Mouse (Mus musculus): ENCODE data around the gene Adamtsl2. TPM values are rescaled to one million over a fixed set of nuclear protein-coding genes. Genes with fewer than 3 reads are reported as not detected.

The Adamtsl2 gene
- polyA plus RNA-seq, 1 experiment from 2014 or later, result 9.0 TPM

DNA sequence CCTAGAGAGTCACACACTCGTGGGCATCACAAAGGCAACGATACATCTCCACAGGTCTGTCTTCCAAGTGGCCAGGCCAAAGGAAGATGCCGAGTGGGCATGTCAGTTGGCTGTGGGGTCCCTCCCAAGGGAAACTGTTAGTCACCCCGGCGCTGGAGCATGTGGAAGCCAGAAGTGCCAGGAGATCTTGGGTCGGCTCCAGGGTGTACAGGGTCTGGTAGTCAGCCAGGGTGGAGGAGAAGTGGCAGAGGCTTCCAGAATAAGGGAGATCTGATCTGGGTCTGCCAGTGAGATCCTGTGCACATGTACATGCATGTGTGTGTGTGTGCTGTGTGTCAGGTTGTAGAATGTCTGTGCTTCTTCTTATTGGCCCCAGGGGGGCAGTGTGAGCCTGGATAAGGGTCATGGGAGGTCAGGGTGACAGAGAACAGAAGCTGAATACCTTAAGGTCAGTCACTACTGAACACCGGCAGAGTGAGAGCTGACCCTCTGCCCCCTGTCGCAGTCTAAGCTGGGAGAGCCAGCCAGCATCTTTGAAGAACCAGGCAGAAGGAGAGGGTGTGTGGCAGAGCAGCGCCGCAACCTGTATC, 1.4 kb upstream of the Adamtsl2 start:
- H3K4me3 ChIP-seq, result no peak overlapping the region
- H3K36me3 ChIP-seq, result no peaks in the 10 kb centered on the region
- no peaks in the 10 kb centered on the region for H3K9me3 ChIP-seq (replicated peaks)
- H3K4me2 ChIP-seq (replicated peaks), result no peak overlapping the region
- no peak overlapping the region for H3K9ac ChIP-seq
- no peak for ATAC-seq (ENCODE audit: low FRiP score)
- 65% methylated on average over 10 of the region's 10 CpGs for WGBS
- peaks cover 32% of the 10 kb centered on the region for H3K4me1 ChIP-seq
- H3K27me3 ChIP-seq, result peaks cover 13% of the 10 kb centered on the region; the same call in 1 of the 2 replicates
- H3K27ac ChIP-seq, result no peak overlapping the region

- Histone ChIP-seq H3K9ac (no peak overlapping the region), H3K4me3 (no peak overlapping the region), H3K4me2 (replicated peaks) (no peak overlapping the region), H3K36me3 (no peaks in the 10 kb centered on the region), H3K9me3 (replicated peaks) (no peaks in the 10 kb centered on the region), H3K27ac (no peak overlapping the region), H3K27me3 (peaks cover 13% of the 10 kb centered on the region; the same call in 1 of the 2 replicates), H3K4me1 (peaks cover 32% of the 10 kb centered on the region)
- ATAC-seq (ENCODE audit: low FRiP score), result 0 out of 2 replicates have a peak, but pooled peaks have one; percentile 6
- 32% methylated on average over 2 of the region's 2 CpGs for WGBS
Observed at GRCm38 (mm10) chr2:27078312-27078711, 867 bp upstream of the Adamtsl2 start.

- H3K4me1 ChIP-seq, result peaks cover 33% of the 10 kb centered on the region
- ATAC-seq (ENCODE audit: low FRiP score), result peak; percentile 55
- no peak overlapping the region for H3K9ac ChIP-seq
- WGBS, result 60% methylated on average over 2 of the region's 2 CpGs
- no peaks in the 10 kb centered on the region for H3K9me3 ChIP-seq (replicated peaks)
- H3K36me3 ChIP-seq, result no peaks in the 10 kb centered on the region
- H3K27ac ChIP-seq, result peak overlapping the region; percentile 71
- peak overlapping the region; percentile 33 for H3K4me2 ChIP-seq (replicated peaks)
- H3K4me3 ChIP-seq, result peak overlapping the region; percentile 1; the same call in 1 of the 2 replicates
- H3K27me3 ChIP-seq, result peaks cover 13% of the 10 kb centered on the region; the same call in 1 of the 2 replicates
Observed at GRCm38 (mm10) chr2:27079649-27080048, 470 bp downstream of the Adamtsl2 start.

DNA sequence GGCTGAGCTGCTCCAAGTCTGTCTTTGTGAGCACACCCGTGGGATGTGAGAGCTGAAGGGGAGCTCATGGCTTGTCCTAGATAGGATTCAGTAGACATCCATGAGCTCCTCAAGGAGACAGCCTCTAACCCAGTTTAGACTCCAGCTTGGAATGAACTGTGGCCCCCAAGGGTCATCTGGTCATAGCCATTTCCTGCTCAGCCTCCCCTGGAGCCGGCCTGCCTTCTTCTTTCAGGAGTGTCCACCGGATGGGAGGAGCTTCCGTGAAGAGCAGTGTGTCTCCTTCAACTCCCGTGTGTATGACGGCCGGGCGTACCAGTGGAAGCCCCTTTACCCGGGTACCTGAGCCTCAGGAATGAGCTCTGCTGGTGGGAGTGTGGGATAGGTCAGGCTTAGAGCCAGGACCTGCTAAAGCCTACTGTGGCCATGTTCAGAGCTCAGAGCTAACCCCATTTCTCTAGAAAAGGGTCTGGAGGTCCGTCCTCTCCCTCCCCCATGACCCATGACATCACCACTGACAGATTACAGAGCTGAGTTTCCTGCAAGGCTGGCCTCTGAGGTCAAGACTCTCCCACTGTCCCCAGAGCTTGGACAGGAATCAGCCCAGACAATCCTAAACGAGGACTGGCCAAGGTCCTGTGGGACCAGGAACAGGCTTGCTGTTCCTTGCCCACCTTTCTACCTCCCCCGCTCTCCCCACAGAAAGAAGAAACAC, 4.7 kb downstream of the Adamtsl2 start:
- no peak overlapping the region for H3K27ac ChIP-seq
- no peak for ATAC-seq (ENCODE audit: low FRiP score)
- H3K4me3 ChIP-seq, result no peak overlapping the region
- H3K36me3 ChIP-seq, result no peaks in the 10 kb centered on the region
- no peaks in the 10 kb centered on the region for H3K9me3 ChIP-seq (replicated peaks)
- no peak overlapping the region for H3K9ac ChIP-seq
- H3K27me3 ChIP-seq, result peaks cover 8% of the 10 kb centered on the region; the same call in 1 of the 2 replicates
- WGBS, result 77% methylated on average over 12 of the region's 12 CpGs
- H3K4me2 ChIP-seq (replicated peaks), result no peak overlapping the region
- H3K4me1 ChIP-seq, result peaks cover 20% of the 10 kb centered on the region

GRCm38 (mm10) chr2:27084963-27085362, 5.8 kb downstream of the Adamtsl2 start:
- ATAC-seq (ENCODE audit: low FRiP score), result no peak
- whole genome bisulfite sequencing, result 53% methylated on average over 8 of the region's 8 CpGs
- H3K4me2 ChIP-seq (replicated peaks), result no peak overlapping the region
- no peak overlapping the region for H3K4me3 ChIP-seq
- H3K9ac ChIP-seq, result no peak overlapping the region
- no peak overlapping the region for H3K27ac ChIP-seq
- H3K27me3 ChIP-seq, result peaks cover 3% of the 10 kb centered on the region; the same call in 1 of the 2 replicates
- no peaks in the 10 kb centered on the region for H3K36me3 ChIP-seq
- peaks cover 9% of the 10 kb centered on the region for H3K4me1 ChIP-seq
- no peaks in the 10 kb centered on the region for H3K9me3 ChIP-seq (replicated peaks)

GRCm38 (mm10) chr2:27085801-27086200, 6.6 kb downstream of the Adamtsl2 start:
- no peak for ATAC-seq (ENCODE audit: low FRiP score)
- H3K27me3 ChIP-seq, result no peaks in the 10 kb centered on the region
- WGBS, result 50% methylated on average over 2 of the region's 2 CpGs

GRCm38 (mm10) chr2:27086483-27087010, 7.4 kb downstream of the Adamtsl2 start:
- Histone ChIP-seq H3K4me1 (0 out of 2 replicates have a peak, but pooled peaks cover 5% of the 10 kb centered on the region), H3K4me2 (replicated peaks) (no peak overlapping the region), H3K27me3 (no peaks in the 10 kb centered on the region), H3K4me3 (no peak overlapping the region), H3K27ac (no peak overlapping the region), H3K9me3 (replicated peaks) (no peaks in the 10 kb centered on the region), H3K9ac (no peak overlapping the region), H3K36me3 (no peaks in the 10 kb centered on the region)
- WGBS, result 88% methylated on average over 4 of the region's 4 CpGs
- no peak for ATAC-seq (ENCODE audit: low FRiP score)

More at GRCm38 (mm10) chr2:27085801-27086200, 6.6 kb downstream of the Adamtsl2 start:
- Histone ChIP-seq H3K27ac (no peak overlapping the region), H3K4me1 (0 out of 2 replicates have a peak, but pooled peaks cover 5% of the 10 kb centered on the region), H3K36me3 (no peaks in the 10 kb centered on the region), H3K4me3 (no peak overlapping the region), H3K9ac (no peak overlapping the region), H3K9me3 (replicated peaks) (no peaks in the 10 kb centered on the region), H3K4me2 (replicated peaks) (no peak overlapping the region)

GRCm38 (mm10) chr2:27087581-27087980, 8.4 kb downstream of the Adamtsl2 start:
- Histone ChIP-seq H3K4me1 (0 out of 2 replicates have a peak, but pooled peaks cover 5% of the 10 kb centered on the region), H3K9me3 (replicated peaks) (no peaks in the 10 kb centered on the region), H3K4me3 (no peak overlapping the region), H3K27ac (no peak overlapping the region), H3K4me2 (replicated peaks) (no peak overlapping the region), H3K27me3 (no peaks in the 10 kb centered on the region), H3K36me3 (no peaks in the 10 kb centered on the region), H3K9ac (no peak overlapping the region)
- WGBS, result 91% methylated on average over 5 of the region's 5 CpGs
- no peak for ATAC-seq (ENCODE audit: low FRiP score)

DNA sequence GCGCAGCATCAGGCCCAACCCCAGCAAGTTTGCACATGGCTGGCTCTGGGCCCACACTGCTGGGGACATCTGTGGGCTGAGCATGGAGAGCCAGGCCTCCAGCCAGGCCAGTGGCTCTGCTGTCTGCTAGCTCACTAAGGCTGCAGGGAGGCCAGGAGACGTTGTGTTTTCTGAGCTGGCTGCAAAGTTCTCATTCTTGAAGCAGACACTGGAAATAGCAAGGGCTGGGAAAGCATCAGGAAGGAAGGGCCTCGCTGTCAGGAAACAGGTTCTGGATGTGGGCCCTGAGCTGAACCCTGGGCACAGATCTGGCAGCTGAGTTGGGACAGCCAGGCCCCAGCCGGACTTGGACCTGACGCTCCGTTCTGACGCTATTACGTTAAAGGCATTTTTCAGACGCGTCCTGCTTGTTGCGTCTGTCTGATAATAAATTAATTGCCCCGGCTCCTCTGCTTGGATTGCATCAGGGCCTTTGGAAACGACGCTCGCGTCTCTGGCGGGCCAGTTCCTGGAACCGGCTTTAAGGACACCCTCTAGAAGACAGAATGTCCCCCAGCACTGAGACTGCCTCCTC, 9.0 kb downstream of the Adamtsl2 start:
- no peak overlapping the region for H3K4me3 ChIP-seq
- ATAC-seq (ENCODE audit: low FRiP score), result no peak
- H3K9ac ChIP-seq, result no peak overlapping the region
- H3K4me2 ChIP-seq (replicated peaks), result no peak overlapping the region
- 0 out of 2 replicates have a peak, but pooled peaks cover 5% of the 10 kb centered on the region for H3K4me1 ChIP-seq
- WGBS, result 82% methylated on average over 18 of the region's 18 CpGs
- no peaks in the 10 kb centered on the region for H3K36me3 ChIP-seq
- H3K27ac ChIP-seq, result no peak overlapping the region
- H3K27me3 ChIP-seq, result no peaks in the 10 kb centered on the region
- no peaks in the 10 kb centered on the region for H3K9me3 ChIP-seq (replicated peaks)

GRCm38 (mm10) chr2:27088700-27089099, 9.5 kb downstream of the Adamtsl2 start:
- Histone ChIP-seq H3K4me3 (no peak overlapping the region), H3K9ac (no peak overlapping the region), H3K4me2 (replicated peaks) (no peak overlapping the region), H3K36me3 (no peaks in the 10 kb centered on the region), H3K9me3 (replicated peaks) (no peaks in the 10 kb centered on the region), H3K27ac (no peak overlapping the region), H3K27me3 (no peaks in the 10 kb centered on the region), H3K4me1 (0 out of 2 replicates have a peak, but pooled peaks cover 5% of the 10 kb centered on the region)
- no peak for ATAC-seq (ENCODE audit: low FRiP score)
- 73% methylated on average over 5 of the region's 5 CpGs for WGBS

GRCm38 (mm10) chr2:27089238-27089637, 10.1 kb downstream of the Adamtsl2 start:
- no peaks in the 10 kb centered on the region for H3K27me3 ChIP-seq
- H3K4me2 ChIP-seq (replicated peaks), result no peak overlapping the region
- 0 out of 2 replicates have a peak, but pooled peaks cover 5% of the 10 kb centered on the region for H3K4me1 ChIP-seq
- no peak for ATAC-seq (ENCODE audit: low FRiP score)
- WGBS, result 77% methylated on average over 1 of the region's 1 CpGs
- no peaks in the 10 kb centered on the region for H3K36me3 ChIP-seq
- H3K27ac ChIP-seq, result no peak overlapping the region
- H3K9me3 ChIP-seq (replicated peaks), result no peaks in the 10 kb centered on the region
- no peak overlapping the region for H3K4me3 ChIP-seq
- H3K9ac ChIP-seq, result no peak overlapping the region

GRCm38 (mm10) chr2:27095178-27095577, 16.0 kb downstream of the Adamtsl2 start:
- no peaks in the 10 kb centered on the region for H3K9me3 ChIP-seq (replicated peaks)
- H3K9ac ChIP-seq, result no peak overlapping the region
- no peaks in the 10 kb centered on the region for H3K36me3 ChIP-seq
- H3K4me3 ChIP-seq, result no peak overlapping the region
- H3K4me2 ChIP-seq (replicated peaks), result no peak overlapping the region
- H3K27ac ChIP-seq, result no peak overlapping the region
- H3K27me3 ChIP-seq, result no peaks in the 10 kb centered on the region
- peaks cover 23% of the 10 kb centered on the region for H3K4me1 ChIP-seq
- ATAC-seq (ENCODE audit: low FRiP score), result no peak
- WGBS, result 92% methylated on average over 7 of the region's 7 CpGs
